Mouse (Mus musculus) retina, postnatal 7 days (tissue): ENCODE results near the gene Ctnna3.
"Not testable (repeated sequence)": the region's sequence is repeated elsewhere in the genome, so short reads cannot be mapped to it uniquely, and the experiment has no call there.

Experiments
- DNase-seq: peaks from one replicate; pipeline ENCODE4 v3.0.0-alpha.2; 2012; ENCODE audit warnings: low read depth, low spot score

Gene Ctnna3

GRCm38 (mm10) chr10:64188046-64188445 lies 758.1 kb downstream of the Ctnna3 start:
- DNase-seq: no peak

GRCm38 (mm10) chr10:64197584-64197983 lies 767.7 kb downstream of the Ctnna3 start:
- DNase-seq: no peak

DNA sequence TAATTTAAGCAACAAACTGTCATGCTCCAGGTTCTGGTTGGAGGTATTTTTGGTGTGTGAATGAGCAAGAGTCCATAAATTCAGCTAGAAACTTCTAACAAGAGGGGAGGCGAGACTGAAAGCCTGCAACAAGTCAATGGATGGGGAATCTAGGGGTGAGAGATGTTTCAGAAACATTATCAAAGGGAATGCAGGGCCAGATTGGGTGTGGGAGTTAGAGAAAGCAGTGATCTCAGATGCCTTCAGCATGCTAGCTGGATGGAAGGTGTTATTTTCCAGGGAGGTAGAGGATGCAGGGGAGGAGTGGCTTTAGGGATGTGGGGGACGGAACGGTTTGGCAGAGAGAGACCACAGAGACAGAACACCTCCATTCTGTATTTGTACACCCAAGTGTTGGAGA lies 785.7 kb downstream of the Ctnna3 start:
- no peak for DNase-seq

GRCm38 (mm10) chr10:64223023-64223422 lies 793.1 kb downstream of the Ctnna3 start:
- DNase-seq: no peak

GRCm38 (mm10) chr10:64224007-64224406 lies 794.1 kb downstream of the Ctnna3 start:
- DNase-seq: no peak

- DNase-seq: no peak
These were observed 794.5 kb downstream of the Ctnna3 start for GRCm38 (mm10) chr10:64224424-64224823.

DNA sequence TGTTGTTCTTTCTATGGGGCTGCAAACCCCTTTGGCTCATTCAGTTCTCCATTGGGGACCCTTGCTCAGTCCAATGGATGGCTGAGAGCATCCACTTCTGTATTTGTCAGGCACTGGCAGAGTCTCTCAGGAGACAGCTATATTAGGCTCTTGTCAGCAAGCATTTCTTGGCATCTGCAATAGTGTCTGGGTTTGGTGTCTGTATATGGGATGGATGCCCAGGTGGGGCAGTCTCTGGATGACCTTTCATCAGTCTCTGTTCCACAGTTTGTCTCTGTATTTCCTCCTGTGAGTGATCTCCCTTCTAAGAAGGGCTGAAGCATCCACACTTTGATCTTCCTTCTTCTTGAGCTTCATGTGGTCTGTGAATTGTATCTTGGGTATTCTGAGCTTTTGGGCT lies 795.9 kb downstream of the Ctnna3 start:
- DNase-seq: not testable (repeated sequence)

DNA sequence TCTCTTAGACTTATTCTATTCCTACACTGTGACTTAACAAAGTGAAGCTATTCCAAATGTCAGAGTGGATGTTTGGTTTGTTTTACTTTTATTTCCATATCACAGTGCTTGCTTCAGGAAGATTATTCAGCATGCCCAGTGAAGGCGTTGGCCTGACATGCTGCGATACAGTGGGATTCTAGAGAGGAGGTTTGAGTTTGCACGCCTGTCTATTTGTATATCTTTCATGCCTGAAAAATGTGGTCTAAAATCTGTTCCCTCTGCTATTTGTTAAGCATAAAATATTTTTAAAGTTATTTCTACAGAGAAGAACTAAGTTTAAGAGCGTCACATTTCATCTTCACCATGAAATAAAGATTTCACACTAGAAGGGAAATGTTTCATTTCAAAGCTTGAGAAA lies 813.5 kb downstream of the Ctnna3 start:
- no peak for DNase-seq

DNA sequence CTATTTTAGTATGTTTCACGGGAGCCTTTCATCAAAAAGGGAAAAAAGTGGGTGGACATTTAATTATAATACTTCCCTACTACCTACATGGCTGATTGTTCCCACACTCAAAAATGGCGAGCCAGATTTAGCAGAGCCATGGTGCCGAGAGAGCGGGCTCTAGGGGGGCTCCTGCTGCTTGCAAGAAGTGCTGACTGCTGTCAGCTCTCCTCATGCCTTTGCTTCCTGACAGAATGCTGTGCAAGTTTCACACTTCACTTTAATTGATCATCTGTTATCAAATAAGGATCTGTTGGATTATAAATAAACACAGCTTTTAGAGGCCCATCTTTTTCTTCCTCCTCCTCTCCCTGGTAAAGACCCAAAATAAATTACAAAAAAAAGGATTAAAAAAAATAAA lies 838.3 kb downstream of the Ctnna3 start:
- no peak for DNase-seq

GRCm38 (mm10) chr10:64275143-64275542 lies 845.2 kb downstream of the Ctnna3 start:
- no peak for DNase-seq

- no peak for DNase-seq
These were observed 848.9 kb downstream of the Ctnna3 start for GRCm38 (mm10) chr10:64278836-64279235.

GRCm38 (mm10) chr10:64305802-64306201 lies 875.9 kb downstream of the Ctnna3 start:
- DNase-seq: no peak

- no peak for DNase-seq
These were observed 881.9 kb downstream of the Ctnna3 start for GRCm38 (mm10) chr10:64311622-64312292.

DNA sequence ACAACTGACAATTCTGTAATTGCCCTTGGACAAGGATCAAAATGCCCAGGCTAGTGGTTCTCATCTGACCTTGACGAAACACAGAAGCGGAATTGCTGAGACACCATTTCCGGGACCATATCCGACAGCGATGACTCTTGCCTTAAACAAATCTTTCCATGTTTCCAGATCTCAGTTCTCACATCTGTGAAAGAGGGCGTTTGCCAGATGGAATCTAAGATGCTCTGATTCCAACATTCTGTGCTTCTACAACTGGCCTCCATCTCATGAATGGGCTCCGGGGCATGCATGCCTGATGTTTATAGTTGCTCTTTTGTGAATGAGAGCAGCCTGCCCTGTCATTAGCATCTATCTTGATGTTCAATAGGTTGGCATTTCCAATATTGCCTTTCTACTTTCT lies 890.4 kb downstream of the Ctnna3 start:
- DNase-seq: no peak

- DNase-seq: no peak
These were observed 912.9 kb downstream of the Ctnna3 start for GRCm38 (mm10) chr10:64342702-64343379.

DNA sequence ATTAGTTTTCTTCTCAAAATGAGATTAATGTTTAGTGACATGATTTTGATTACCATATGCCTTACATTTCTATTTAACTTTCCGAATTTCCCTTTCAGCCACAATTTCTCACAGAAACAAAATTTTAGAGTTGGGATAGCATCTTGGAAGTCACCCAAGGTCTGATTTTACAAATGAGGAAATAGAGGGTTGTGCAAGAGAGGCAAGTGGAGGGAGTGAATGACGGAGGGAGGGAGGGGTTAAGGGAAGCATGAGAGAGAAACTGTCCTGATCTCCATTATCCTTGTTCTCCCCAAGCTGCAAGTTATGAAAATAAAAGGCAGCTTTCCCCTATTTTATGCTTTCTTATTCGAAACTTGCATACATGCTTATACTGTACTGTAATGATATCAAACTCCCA lies 943.4 kb downstream of the Ctnna3 start:
- DNase-seq: no peak

- no peak for DNase-seq
These were observed 947.9 kb downstream of the Ctnna3 start for GRCm38 (mm10) chr10:64377751-64378150.

GRCm38 (mm10) chr10:64396579-64396978 lies 966.7 kb downstream of the Ctnna3 start:
- no peak for DNase-seq

DNA sequence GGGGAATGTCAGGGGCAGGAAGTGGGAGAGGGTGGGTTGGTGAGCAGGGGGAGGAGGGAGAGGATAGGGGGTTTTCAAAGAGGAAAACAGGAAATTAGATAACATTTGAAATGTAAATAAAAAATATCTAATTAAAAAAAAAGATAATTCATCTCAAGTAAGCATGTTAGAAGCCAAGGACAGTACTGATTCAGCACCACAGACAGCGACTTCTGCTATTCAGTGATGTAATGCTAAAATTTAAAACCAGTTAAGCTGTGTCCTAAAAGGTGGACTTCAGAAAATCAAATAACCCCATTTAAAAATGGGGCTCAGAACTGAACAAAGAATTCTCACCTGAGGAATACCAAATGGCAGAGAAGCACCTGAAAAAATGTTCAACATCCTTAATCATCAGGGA lies 988.5 kb downstream of the Ctnna3 start:
- not testable (repeated sequence) for DNase-seq

DNA sequence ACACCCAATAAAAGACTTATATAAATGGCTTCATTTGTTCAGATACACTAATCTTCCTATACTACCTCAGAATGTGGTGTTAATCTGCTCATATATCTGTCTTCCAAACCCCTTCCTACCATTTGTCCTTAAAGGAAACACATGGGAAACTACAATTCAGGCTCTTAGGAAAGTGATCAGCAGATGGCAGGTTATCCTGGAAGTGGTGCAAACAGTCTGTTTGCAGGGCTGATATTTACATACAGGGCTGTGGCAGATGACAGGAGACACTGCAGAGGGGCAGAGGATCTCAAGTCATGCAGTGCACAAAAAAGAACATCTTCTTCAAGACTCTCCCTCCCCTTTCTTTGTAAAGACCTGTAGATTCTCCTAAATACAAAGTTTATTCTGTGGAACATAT lies 1008.8 kb downstream of the Ctnna3 start:
- no peak for DNase-seq

- DNase-seq: no peak
These were observed 1018.7 kb downstream of the Ctnna3 start for GRCm38 (mm10) chr10:64448624-64449023.

GRCm38 (mm10) chr10:64483281-64483680 lies 1053.4 kb downstream of the Ctnna3 start:
- no peak for DNase-seq

- DNase-seq: no peak
These were observed 1059.6 kb downstream of the Ctnna3 start for GRCm38 (mm10) chr10:64489471-64489870.
